Mouse (Mus musculus) heart, postnatal 0 days (tissue): ENCODE data around the gene Cyp11a1.

Source experiments
- CTCF ChIP-seq: IDR thresholded peaks from 2 replicates; pipeline ENCODE4 v1.5.1; 2016; ENCODE audit warnings: antibody characterized with exemption, control low read depth, low read depth
- EP300 ChIP-seq: IDR thresholded peaks from 2 replicates; pipeline ENCODE4 v1.6.1; 2016; ENCODE audit warnings: antibody characterized with exemption, low read depth

DNA sequence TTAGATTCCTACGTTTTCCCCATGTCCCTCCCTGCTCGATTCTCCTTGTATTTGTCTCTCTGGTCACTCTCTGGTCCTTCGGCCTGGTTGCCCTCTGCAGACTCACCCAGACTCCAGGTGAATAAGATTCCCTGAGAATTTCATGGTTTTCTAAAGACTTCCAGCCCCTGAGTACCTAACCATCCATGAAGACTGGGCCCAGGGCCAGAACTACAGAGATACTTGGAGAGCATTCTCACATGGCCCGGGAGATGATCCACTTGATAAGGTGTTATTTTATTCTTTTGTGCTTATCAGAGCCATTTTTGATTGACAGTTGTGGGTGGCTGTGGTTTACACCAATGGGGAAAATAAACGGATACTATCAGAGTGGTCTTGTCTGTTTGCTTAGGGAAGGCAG, 25.7 kb downstream of the Cyp11a1 start:
- no peak for TF ChIP-seq CTCF
- TF ChIP-seq EP300 = no peak
